Mouse (Mus musculus) hindbrain, embryonic 11.5 days (tissue): Measurements from ENCODE around the gene Tmem178. TPM values are rescaled to one million over a fixed set of nuclear protein-coding genes. Genes with fewer than 3 reads are reported as not detected.
A peak's percentile ranks its signal among the peaks of the same experiment; 100 is the strongest.

Experiments used
- ATAC-seq: fragments of 200-750 bp; cut with Nextera tagmentation; 2 replicates; pipeline ENCODE4 v1.8.0; 2017; ENCODE audit warnings: mild to moderate bottlenecking, moderate TSS enrichment, moderate library complexity; ENCODE audit not compliant: low FRiP score
- DNase-seq: peaks from one replicate; pipeline ENCODE4 v3.0.0-alpha.2; 2015; ENCODE audit warnings: low spot score
- H3K27ac ChIP-seq: fragments of 300-500 bp; sonication (generic); 2 replicates; pipeline ENCODE4 v1.5.1; 2014; ENCODE audit warnings: mild to moderate bottlenecking, low read depth, low read length
- H3K27me3 ChIP-seq: fragments of 300-500 bp; sonication (generic); 2 replicates; pipeline ENCODE4 v1.6.1; 2014; ENCODE audit warnings: mild to moderate bottlenecking, low read length, moderate library complexity, mixed read lengths; ENCODE audit not compliant: control insufficient read depth, insufficient read depth
- H3K36me3 ChIP-seq: fragments of 300-500 bp; sonication (generic); 2 replicates; pipeline ENCODE4 v1.6.1; 2014; ENCODE audit warnings: mild to moderate bottlenecking, low read length, moderate library complexity, mixed read lengths; ENCODE audit not compliant: control insufficient read depth, insufficient read depth
- H3K4me1 ChIP-seq: fragments of 300-500 bp; sonication (generic); replicated peaks from 2 replicates; pipeline ENCODE4 v1.6.1; 2014; ENCODE audit warnings: low read length, mixed read lengths; ENCODE audit not compliant: control insufficient read depth, insufficient read depth
- H3K4me2 ChIP-seq: fragments of 300-500 bp; sonication (generic); replicated peaks from 2 replicates; pipeline ENCODE4 v1.6.1; 2014; ENCODE audit warnings: mild to moderate bottlenecking, low read depth, low read length
- H3K4me3 ChIP-seq: fragments of 300-500 bp; sonication (generic); 2 replicates; pipeline ENCODE4 v1.5.1; 2014; ENCODE audit warnings: low read depth, low read length
- H3K9ac ChIP-seq: fragments of 300-500 bp; sonication (generic); 2 replicates; pipeline ENCODE4 v1.6.1; 2014; ENCODE audit warnings: low read depth, low read length
- H3K9me3 ChIP-seq: fragments of 300-500 bp; sonication (generic); 2 replicates; pipeline ENCODE4 v1.6.1; 2016; ENCODE audit warnings: low read length; ENCODE audit not compliant: control insufficient read depth
- WGBS: fragments of 180-500 bp; shearing (Covaris S2); extraction: QIAGEN DNeasy Blood & Tissue Kit; methylation state at CpG from one replicate; pipeline ENCODE4 v1.1.7; 2014; 5-methylcytosine and 5-hydroxymethylcytosine counted together
- polyA plus RNA-seq: library from polyadenylated mRNA; unstranded; fragments of >200 nt; fragmentation: Nextera tagmentation; extraction: Ambion mirVana; gene quantifications from 2 replicates; pipeline ENCODE4 v1.2.1, GENCODE M21; 2014

Gene Tmem178
- polyA plus RNA-seq, 1 experiment from 2014 or later: 19.8 TPM

GRCm38 (mm10) chr17:81044356-81044755 is 99.9 kb downstream of the Tmem178 start:
- Histone ChIP-seq H3K9me3 (no peaks in the 10 kb centered on the region), H3K4me3 (no peak overlapping the region), H3K4me2 (no peak overlapping the region), H3K9ac (no peak overlapping the region), H3K27ac (no peak overlapping the region), H3K36me3 (no peaks in the 10 kb centered on the region), H3K27me3 (no peaks in the 10 kb centered on the region), H3K4me1 (no peaks in the 10 kb centered on the region)
- DNase-seq (no peak), ATAC-seq (no peak)
- WGBS: 84% methylated on average over 3 of the region's 3 CpGs

- no peak for ATAC-seq
- no peak overlapping the region for H3K9ac ChIP-seq
- WGBS: 97% methylated on average over 6 of the region's 6 CpGs
- no peak overlapping the region for H3K4me2 ChIP-seq
- H3K4me3 ChIP-seq: no peak overlapping the region
- H3K4me1 ChIP-seq: no peaks in the 10 kb centered on the region
- H3K9me3 ChIP-seq: no peaks in the 10 kb centered on the region
- DNase-seq: no peak
- no peak overlapping the region for H3K27ac ChIP-seq
- H3K36me3 ChIP-seq: no peaks in the 10 kb centered on the region
- H3K27me3 ChIP-seq: no peaks in the 10 kb centered on the region
Observed at GRCm38 (mm10) chr17:81045115-81045514, 100.7 kb downstream of the Tmem178 start.

GRCm38 (mm10) chr17:81045525-81046150 is 101.2 kb downstream of the Tmem178 start:
- no peaks in the 10 kb centered on the region for H3K9me3 ChIP-seq
- DNase-seq: peak; percentile 40
- no peaks in the 10 kb centered on the region for H3K4me1 ChIP-seq
- no peak overlapping the region for H3K4me3 ChIP-seq
- H3K27me3 ChIP-seq: no peaks in the 10 kb centered on the region
- no peaks in the 10 kb centered on the region for H3K36me3 ChIP-seq
- H3K9ac ChIP-seq: no peak overlapping the region
- H3K27ac ChIP-seq: no peak overlapping the region
- H3K4me2 ChIP-seq: no peak overlapping the region
- no peak for ATAC-seq
- WGBS: 95% methylated on average over 9 of the region's 9 CpGs

- H3K9ac ChIP-seq: no peak overlapping the region
- H3K36me3 ChIP-seq: no peaks in the 10 kb centered on the region
- H3K27me3 ChIP-seq: no peaks in the 10 kb centered on the region
- H3K27ac ChIP-seq: no peak overlapping the region
- H3K4me1 ChIP-seq: no peaks in the 10 kb centered on the region
- no peaks in the 10 kb centered on the region for H3K9me3 ChIP-seq
- ATAC-seq (no peak), DNase-seq (no peak)
- 85% methylated on average over 7 of the region's 7 CpGs for WGBS
- H3K4me3 ChIP-seq: no peak overlapping the region
- H3K4me2 ChIP-seq: no peak overlapping the region
Observed at GRCm38 (mm10) chr17:81047930-81048564, 103.6 kb downstream of the Tmem178 start.

Other genes starting within 250 kb of the Tmem178 start
- gene Map4k3, start 216.1 kb upstream of the Tmem178 start, polyA plus RNA-seq: 27.5 and 31.9 TPM in 2 replicates
- gene Thumpd2, start 120.5 kb downstream of the Tmem178 start, polyA plus RNA-seq: 12.5 and 13.7 TPM in 2 replicates